Mouse (Mus musculus) mature B cell (primary cell): Measurements from ENCODE around the gene Scn1b.

ENCODE experiments used
- in situ Hi-C: fragments of 300-500 bp; cut with MboI; formaldehyde crosslinking; loops from 2 replicates; pipeline ENCODE4 v1.14.3; 2019

Gene Scn1b

GRCm38 (mm10) chr7:31088206-31088605 is 38.6 kb downstream of the Scn1b start:
- in situ Hi-C loops = no loop called here

- in situ Hi-C loops = no loop called here
Observed at GRCm38 (mm10) chr7:31087262-31087661, 39.5 kb downstream of the Scn1b start.

- in situ Hi-C loops = no loop called here
Observed at GRCm38 (mm10) chr7:31086175-31086755, 40.5 kb downstream of the Scn1b start.

GRCm38 (mm10) chr7:31085171-31085570 is 41.6 kb downstream of the Scn1b start:
- in situ Hi-C loops = no loop called here

GRCm38 (mm10) chr7:31084140-31084539 is 42.7 kb downstream of the Scn1b start:
- in situ Hi-C loops = no loop called here

- in situ Hi-C loops = no loop called here
Observed at GRCm38 (mm10) chr7:31082831-31083588, 43.8 kb downstream of the Scn1b start.

- in situ Hi-C loops = no loop called here
Observed at GRCm38 (mm10) chr7:31082106-31082505, 44.7 kb downstream of the Scn1b start.

- in situ Hi-C loops = no loop called here
Observed at GRCm38 (mm10) chr7:31081106-31081505, 45.7 kb downstream of the Scn1b start.

- in situ Hi-C loops = no loop called here
Observed at GRCm38 (mm10) chr7:31080611-31081010, 46.2 kb downstream of the Scn1b start.

- in situ Hi-C loops = no loop called here
Observed at GRCm38 (mm10) chr7:31079670-31080069, 47.1 kb downstream of the Scn1b start.

- in situ Hi-C loops = no loop called here
Observed at GRCm38 (mm10) chr7:31077885-31078445, 48.8 kb downstream of the Scn1b start.

GRCm38 (mm10) chr7:31077470-31077869 is 49.3 kb downstream of the Scn1b start:
- in situ Hi-C loops = no loop called here

GRCm38 (mm10) chr7:31076492-31076891 is 50.3 kb downstream of the Scn1b start, which contains the start of gene Fxyd3:
Gene Fxyd3, minus strand, starts transcription at chr7:31076704.
- in situ Hi-C loops = no loop called here

- in situ Hi-C loops = no loop called here
Observed at GRCm38 (mm10) chr7:31074713-31075069, 52.1 kb downstream of the Scn1b start.

GRCm38 (mm10) chr7:31074061-31074712 is 52.6 kb downstream of the Scn1b start:
- in situ Hi-C loops = no loop called here

- in situ Hi-C loops = no loop called here
Observed at GRCm38 (mm10) chr7:31073546-31073945, 53.3 kb downstream of the Scn1b start.

- in situ Hi-C loops = no loop called here
Observed at GRCm38 (mm10) chr7:31072326-31072725, 54.5 kb downstream of the Scn1b start.

GRCm38 (mm10) chr7:31070324-31070723 is 56.5 kb downstream of the Scn1b start:
- in situ Hi-C loops = no loop called here

GRCm38 (mm10) chr7:31069491-31069890 is 57.3 kb downstream of the Scn1b start:
- in situ Hi-C loops = no loop called here

GRCm38 (mm10) chr7:31067836-31068235 is 59.0 kb downstream of the Scn1b start:
- in situ Hi-C loops = no loop called here
